Mouse (Mus musculus): ENCODE data around the gene V1ra8.
"Not testable (repeated sequence)": the region's sequence is repeated elsewhere in the genome, so short reads cannot be mapped to it uniquely, and the experiment has no call there.

V1ra8 gene

GRCm38 (mm10) chr6:90202493-90202892 is at the start of gene V1ra8:
TSS of gene V1ra8 (plus strand) at chr6:90202793.
- not testable (repeated sequence) for DNase-seq (ENCODE audit: low read depth in 1 of 2, low spot score in 2 of 2)

- DNase-seq (ENCODE audit: low read depth in 1 of 2, low spot score in 2 of 2): no peak
Measured at GRCm38 (mm10) chr6:90160139-90160538, 42.5 kb upstream of the V1ra8 start.

DNA sequence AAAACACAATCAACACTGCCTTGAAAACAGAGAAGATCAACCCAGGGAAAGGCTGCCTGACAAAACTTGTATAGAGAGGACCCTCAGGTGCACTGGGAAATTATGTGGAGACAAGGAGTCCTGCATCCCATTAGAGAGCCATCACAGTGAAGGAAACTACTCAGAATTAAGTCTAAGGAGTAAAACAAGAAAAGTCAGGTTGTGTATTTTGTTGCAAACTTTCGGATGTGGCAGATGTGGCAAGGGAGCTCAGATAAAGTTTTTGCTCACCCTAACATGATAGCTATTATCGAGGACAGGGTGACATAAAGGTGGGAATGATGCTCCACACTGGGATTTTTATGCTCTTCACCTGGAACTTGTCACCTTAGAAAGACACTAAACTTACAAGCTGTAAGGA is 28.1 kb upstream of the V1ra8 start, which contains the start of gene Vmn1r52:
Vmn1r52 (plus strand) TSS at position 301 of the 400 bp plus-strand sequence.
- DNase-seq (ENCODE audit: low read depth in 1 of 2, low spot score in 2 of 2): no peak

DNA sequence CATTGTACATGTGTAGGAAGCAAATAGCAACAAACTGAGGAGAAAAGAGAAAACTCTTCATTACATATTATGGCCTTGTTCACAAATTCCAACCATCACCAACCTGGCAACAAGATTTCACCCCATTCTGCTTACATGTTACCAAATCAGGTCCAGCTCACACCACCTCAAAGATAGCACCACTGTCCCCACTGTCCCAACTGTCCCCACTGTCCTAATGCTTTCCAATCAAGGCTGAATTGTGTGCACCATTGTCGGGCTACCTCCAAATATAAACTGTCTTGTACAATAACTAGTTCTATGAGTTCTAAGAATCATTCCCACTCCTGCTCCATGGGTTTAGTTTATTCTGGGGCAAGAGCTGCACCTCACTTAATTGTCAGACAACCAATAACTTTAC is 21.7 kb downstream of the V1ra8 start, which contains the start of gene Vmn1r53:
Vmn1r53 (minus strand) TSS at position 101 of the 400 bp plus-strand sequence.
- DNase-seq (ENCODE audit: low read depth in 1 of 2, low spot score in 2 of 2): no peak

DNA sequence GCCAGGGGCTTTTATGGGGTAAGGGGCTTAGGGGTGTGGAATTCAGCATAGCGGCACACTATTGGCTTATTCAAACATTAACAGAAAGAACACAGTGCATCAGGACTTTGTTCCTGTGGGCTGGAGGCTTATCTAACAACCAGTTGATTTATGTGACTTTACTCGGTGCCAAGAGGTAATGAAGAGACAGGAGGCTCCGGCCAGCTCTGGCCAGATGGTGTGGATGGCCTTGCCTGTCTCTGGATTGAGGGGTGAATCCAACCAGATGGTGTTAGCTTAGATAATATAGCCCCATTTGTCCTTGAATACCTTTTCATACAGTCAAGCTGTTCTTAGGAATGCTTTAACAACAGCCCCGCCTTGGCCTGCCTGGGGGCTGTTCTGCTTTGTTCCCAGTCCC is 29.5 kb downstream of the V1ra8 start:
- not testable (repeated sequence) for DNase-seq (ENCODE audit: low read depth in 1 of 2, low spot score in 2 of 2)

GRCm38 (mm10) chr6:90232681-90233080 is 30.1 kb downstream of the V1ra8 start:
- no peak for DNase-seq (ENCODE audit: low read depth in 1 of 2, low spot score in 2 of 2)

DNA sequence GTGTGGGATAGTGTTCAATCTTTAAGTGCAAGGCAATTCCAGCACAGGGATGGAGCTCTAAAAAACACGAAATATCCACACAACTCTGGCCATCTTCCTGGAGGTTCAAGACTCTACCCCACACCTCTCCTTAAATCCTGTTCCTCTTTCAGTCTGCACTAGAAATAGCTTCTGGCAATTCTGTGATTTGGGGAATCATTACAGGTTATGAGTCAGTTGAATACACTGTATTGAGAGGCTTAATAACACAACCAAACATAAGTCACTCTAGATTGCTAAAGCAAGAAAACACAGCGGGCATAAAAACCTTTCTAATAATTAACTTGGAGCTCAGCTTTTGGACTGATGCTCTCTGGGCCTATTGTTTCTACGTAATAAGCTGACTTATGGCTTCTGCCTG is 41.4 kb downstream of the V1ra8 start:
- DNase-seq (ENCODE audit: low read depth in 1 of 2, low spot score in 2 of 2): no peak

DNA sequence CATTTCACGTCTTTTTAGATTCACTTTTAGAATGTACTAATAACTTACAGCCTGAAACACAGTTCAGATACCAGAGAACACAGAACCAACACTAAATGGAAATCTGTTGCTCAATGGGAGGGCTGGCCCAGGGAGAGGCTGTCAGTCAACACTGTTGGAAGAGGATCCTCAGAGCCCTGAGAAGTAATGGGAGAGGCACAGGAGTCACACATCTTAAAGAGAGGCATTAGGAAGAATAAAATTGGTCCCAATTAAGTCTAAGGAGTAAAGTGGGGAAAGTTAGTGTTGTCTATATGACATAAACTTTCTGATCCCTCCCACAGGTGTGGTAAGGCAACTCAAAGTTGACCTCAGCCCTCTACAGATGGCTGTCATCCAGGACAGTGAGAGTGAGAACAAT is 43.4 kb downstream of the V1ra8 start, which contains the start of gene Vmn1r54:
Vmn1r54 (plus strand) TSS at position 301 of the 400 bp plus-strand sequence.
- no peak for DNase-seq (ENCODE audit: low read depth in 1 of 2, low spot score in 2 of 2)
